Mouse (Mus musculus): ENCODE results near the gene Tpcn1.

DNA sequence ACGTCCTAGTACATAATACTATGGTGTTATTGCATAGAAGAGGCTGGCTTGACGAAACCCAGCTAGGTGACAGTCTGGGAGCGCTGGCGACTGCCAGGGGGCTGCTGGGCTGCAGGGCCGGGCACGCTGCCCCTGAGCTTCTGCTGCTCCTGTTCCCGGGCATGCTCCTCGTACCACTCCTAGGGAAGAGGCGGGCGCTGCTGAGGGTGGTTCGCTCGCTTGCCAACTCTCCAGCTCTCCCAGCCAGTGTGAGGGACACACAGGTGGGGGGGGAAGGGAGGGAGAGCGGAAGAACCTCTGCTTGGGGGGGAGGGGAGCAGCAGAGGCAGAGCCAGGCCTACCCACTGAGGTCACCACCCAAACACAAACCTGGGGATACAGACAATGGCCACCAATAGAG lies 52.4 kb downstream of the Tpcn1 start:
- TF ChIP-seq GATA1 (IDR thresholded peaks at IDR 0.05; ENCODE audit: borderline replicate concordance, low read length) (no peak), FLI1 (IDR thresholded peaks at IDR 0.05; ENCODE audit: low read length) (no peak)

All from megakaryocyte, embryonic 14.5 days (primary cell).